Mouse (Mus musculus) limb, embryonic 15.5 days (tissue): ENCODE results near the gene Lama5. TPM values are rescaled to one million over a fixed set of nuclear protein-coding genes. Genes with fewer than 3 reads are reported as not detected.
A peak's percentile ranks its signal among the peaks of the same experiment; 100 is the strongest.

ENCODE experiments used
- ATAC-seq: fragments of 200-750 bp; cut with Nextera tagmentation; 2 replicates; pipeline ENCODE4 v1.8.0; 2017; ENCODE audit warnings: low read depth, moderate TSS enrichment; ENCODE audit not compliant: insufficient number of reproducible peaks, low FRiP score, low TSS enrichment
- H3K27ac ChIP-seq: fragments of 300-500 bp; sonication (generic); 2 replicates; pipeline ENCODE4 v1.5.1; 2015; ENCODE audit warnings: moderate library complexity, mild to moderate bottlenecking, inconsistent platforms
- H3K27me3 ChIP-seq: fragments of 300-500 bp; sonication (generic); 2 replicates; pipeline ENCODE4 v1.6.1; 2015; ENCODE audit warnings: inconsistent platforms
- H3K36me3 ChIP-seq: fragments of 300-500 bp; sonication (generic); 2 replicates; pipeline ENCODE4 v1.6.1; 2015; ENCODE audit warnings: inconsistent platforms
- H3K4me1 ChIP-seq: fragments of 300-500 bp; sonication (generic); 2 replicates; pipeline ENCODE4 v1.6.1; 2015; ENCODE audit warnings: inconsistent platforms
- H3K4me2 ChIP-seq: fragments of 300-500 bp; sonication (generic); 2 replicates; pipeline ENCODE4 v1.6.1; 2015; ENCODE audit warnings: mild to moderate bottlenecking, inconsistent platforms
- H3K4me3 ChIP-seq: fragments of 300-500 bp; sonication (generic); 2 replicates; pipeline ENCODE4 v1.5.1; 2015; ENCODE audit warnings: mild to moderate bottlenecking, inconsistent platforms
- H3K9ac ChIP-seq: fragments of 300-500 bp; sonication (generic); 2 replicates; pipeline ENCODE4 v1.6.1; 2015; ENCODE audit warnings: inconsistent platforms
- H3K9me3 ChIP-seq: fragments of 300-500 bp; sonication (generic); 2 replicates; pipeline ENCODE4 v1.6.1; 2016; ENCODE audit warnings: inconsistent platforms
- WGBS: fragments of 180-500 bp; shearing (Covaris S2); methylation state at CpG from one replicate; pipeline ENCODE4 v1.1.7; 2015; 5-methylcytosine and 5-hydroxymethylcytosine counted together
- polyA plus RNA-seq: library from polyadenylated mRNA; unstranded; fragments of >200 nt; fragmentation: Nextera tagmentation; extraction: Ambion mirVana; gene quantifications from 2 replicates; pipeline ENCODE4 v1.2.1, GENCODE M21; 2015

Gene Lama5
- polyA plus RNA-seq, 1 experiment from 2014 or later = 25.9 TPM

DNA sequence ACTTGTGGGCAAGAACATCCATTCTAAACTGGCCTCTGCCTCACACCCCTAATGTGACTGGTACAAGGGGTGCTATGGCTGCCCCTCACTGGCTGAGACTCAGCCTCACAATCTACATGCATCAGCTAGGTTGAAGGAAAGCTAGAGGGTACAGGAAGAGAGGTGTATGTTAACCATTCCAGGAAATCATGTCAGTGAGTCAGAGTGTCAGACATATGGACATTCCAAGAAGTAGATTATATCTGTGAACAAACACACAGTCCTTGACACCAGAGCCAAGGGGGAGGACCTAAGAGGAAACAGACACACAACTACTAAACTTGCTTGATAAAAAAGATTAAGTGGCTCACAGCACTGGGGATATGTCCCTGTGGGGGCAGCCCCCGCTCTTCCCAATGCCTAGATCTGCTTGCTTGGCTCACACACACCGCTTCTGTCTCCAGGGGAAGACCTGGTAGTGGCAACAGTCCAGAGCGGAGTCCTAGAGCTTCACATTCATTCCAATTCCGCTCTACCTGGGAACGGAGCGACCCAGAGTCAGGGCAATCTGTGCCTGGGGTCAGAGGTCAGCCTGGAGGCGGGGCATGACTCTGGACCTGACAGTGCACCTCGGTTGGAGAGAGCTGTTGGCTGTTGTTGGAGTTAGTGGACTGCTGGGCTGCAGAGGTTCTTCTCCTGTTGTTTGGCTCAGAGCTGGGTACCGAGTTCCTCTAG, 23.4 kb upstream of the Lama5 start:
- no peak for ATAC-seq
- Histone ChIP-seq H3K4me1 (no peaks in the 10 kb centered on the region), H3K36me3 (no peaks in the 10 kb centered on the region), H3K9ac (no peak overlapping the region), H3K4me2 (no peak overlapping the region), H3K4me3 (no peak overlapping the region), H3K9me3 (no peaks in the 10 kb centered on the region), H3K27ac (no peak overlapping the region), H3K27me3 (no peaks in the 10 kb centered on the region)
- 66% methylated on average over 9 of the region's 9 CpGs for whole genome bisulfite sequencing

DNA sequence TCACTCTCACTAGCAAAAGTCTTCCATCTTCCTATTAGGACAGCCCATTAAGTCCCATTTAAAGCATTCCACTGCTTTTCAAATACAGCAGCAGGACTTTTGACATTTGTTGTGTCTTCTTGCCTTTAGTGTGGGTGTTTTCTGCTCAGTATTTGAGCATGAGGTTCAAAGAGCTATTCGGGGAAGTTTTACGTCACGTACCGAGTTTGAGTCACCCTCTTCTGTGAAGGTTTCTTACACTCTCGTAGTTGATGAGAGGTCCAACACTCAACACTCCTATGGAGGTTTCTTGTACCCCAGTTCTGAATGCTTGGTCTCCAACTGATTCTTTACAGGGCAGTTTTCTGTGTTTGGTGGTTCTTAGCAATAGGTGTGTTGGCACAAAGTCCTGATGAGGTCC, 22.3 kb upstream of the Lama5 start:
- Histone ChIP-seq H3K27me3 (no peaks in the 10 kb centered on the region), H3K27ac (no peak overlapping the region), H3K4me3 (no peak overlapping the region), H3K9ac (no peak overlapping the region), H3K36me3 (no peaks in the 10 kb centered on the region), H3K4me2 (no peak overlapping the region), H3K9me3 (no peaks in the 10 kb centered on the region), H3K4me1 (no peaks in the 10 kb centered on the region)
- ATAC-seq = no peak
- 85% methylated on average over 5 of the region's 5 CpGs for WGBS

DNA sequence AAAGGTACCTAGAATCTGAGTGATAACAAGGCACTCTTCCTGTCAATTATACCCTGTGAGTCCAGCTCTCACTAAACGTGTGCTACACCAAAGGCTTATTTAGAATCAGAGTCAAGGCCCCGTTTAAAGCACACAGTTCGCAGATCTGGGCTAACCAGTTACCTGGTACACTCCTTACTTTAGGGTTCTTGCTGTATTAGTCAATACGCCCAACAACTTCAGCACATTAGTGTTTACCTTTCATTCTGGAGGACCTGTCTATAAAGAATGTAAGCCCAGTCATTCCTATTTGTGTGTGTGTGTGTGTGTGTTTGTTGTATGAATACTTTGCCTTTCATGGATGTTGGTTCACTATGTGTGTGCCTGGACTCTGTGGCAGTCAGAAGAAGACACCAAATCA, 17.4 kb upstream of the Lama5 start:
- H3K4me1 ChIP-seq = no peaks in the 10 kb centered on the region
- ATAC-seq = no peak
- H3K36me3 ChIP-seq = no peaks in the 10 kb centered on the region
- 82% methylated on average over 4 of the region's 4 CpGs for WGBS
- no peak overlapping the region for H3K4me2 ChIP-seq
- H3K27ac ChIP-seq = no peak overlapping the region
- H3K9me3 ChIP-seq = no peaks in the 10 kb centered on the region
- no peak overlapping the region for H3K4me3 ChIP-seq
- no peaks in the 10 kb centered on the region for H3K27me3 ChIP-seq
- no peak overlapping the region for H3K9ac ChIP-seq

DNA sequence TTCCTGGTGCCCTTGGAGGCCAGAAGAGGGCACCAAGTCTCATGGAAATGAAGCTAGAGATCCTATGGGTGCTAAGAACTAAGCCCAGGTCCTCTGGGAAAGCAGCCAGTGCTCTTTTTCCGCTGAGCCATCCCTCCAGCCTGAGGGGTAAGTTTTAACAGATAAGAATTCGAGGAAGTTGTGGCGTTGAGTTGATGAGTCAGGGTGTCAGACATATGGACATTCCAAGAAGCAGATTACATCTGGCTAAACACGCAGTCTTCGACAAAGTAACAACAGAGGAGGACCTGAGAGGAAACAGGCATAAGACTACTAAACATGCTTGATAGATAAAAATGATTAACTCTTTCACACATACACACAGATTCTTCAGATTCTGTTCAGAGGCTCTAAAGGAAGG, 12.9 kb upstream of the Lama5 start:
- no peak for ATAC-seq
- peaks cover 23% of the 10 kb centered on the region for H3K4me1 ChIP-seq
- no peak overlapping the region for H3K4me3 ChIP-seq
- 59% methylated on average over 5 of the region's 5 CpGs for WGBS
- no peak overlapping the region for H3K4me2 ChIP-seq
- H3K9ac ChIP-seq = no peak overlapping the region
- no peaks in the 10 kb centered on the region for H3K27me3 ChIP-seq
- no peak overlapping the region for H3K27ac ChIP-seq
- no peaks in the 10 kb centered on the region for H3K36me3 ChIP-seq
- H3K9me3 ChIP-seq = no peaks in the 10 kb centered on the region

DNA sequence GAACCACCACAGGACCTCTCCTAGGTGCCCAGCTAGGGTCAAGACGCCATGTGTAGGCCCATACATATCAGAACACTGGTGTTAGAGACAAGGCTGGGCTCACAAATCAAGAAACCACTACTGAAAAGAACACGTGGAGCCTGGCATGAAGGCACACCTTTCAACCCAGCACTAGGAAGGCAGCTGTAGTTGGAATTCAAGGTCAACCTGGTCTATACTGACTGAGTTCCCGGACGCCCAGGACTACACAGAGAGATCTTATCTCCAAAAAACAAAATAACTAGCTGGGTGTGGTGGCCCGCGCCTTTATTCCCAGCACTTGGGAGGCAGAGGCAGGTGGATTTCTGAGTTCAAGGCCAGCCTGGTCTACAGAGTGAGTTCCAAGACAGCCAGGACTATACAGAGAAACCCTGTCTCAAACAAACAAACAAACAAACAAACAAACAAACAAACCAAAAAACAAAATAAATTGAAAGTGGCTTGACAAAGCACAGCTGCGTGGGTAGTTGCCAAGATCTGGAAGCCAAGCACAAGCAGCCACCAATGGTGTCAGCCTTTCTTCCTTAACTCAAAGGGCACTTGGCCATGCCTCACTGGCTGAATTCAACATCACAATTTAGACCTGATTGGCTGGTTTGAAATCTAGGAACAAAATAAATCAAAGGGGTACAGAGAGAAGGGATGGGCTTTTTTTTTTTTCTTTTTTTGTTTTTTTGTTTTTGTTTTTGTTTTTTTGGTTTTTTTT, 12.1 kb upstream of the Lama5 start:
- Histone ChIP-seq H3K4me3 (no peak overlapping the region), H3K27ac (no peak overlapping the region), H3K27me3 (no peaks in the 10 kb centered on the region), H3K36me3 (no peaks in the 10 kb centered on the region), H3K9me3 (no peaks in the 10 kb centered on the region), H3K9ac (no peak overlapping the region), H3K4me1 (peaks cover 27% of the 10 kb centered on the region), H3K4me2 (no peak overlapping the region)
- 79% methylated on average over 7 of the region's 7 CpGs for WGBS
- ATAC-seq = no peak

DNA sequence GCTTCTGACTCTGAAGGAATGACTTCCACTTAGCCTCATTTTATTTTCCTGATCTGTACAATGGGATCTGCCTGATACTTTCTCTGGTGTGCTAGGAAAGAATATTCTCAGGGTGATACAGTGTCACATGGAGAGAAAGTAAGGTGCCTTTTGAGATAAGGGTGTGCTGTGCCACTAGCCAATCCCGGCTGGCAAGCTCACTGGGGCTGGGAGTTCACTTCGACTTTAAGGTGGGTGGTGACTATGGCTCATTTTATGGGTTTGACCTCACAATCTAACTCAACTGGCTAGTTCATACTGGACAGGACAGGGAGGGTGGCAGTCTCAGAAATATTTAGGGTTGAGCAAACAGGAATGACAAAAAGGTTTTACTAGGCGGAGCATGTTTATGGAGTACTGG, 11.3 kb upstream of the Lama5 start:
- Histone ChIP-seq H3K27ac (no peak overlapping the region), H3K9ac (no peak overlapping the region), H3K4me2 (no peak overlapping the region), H3K27me3 (no peaks in the 10 kb centered on the region), H3K4me1 (peaks cover 27% of the 10 kb centered on the region), H3K36me3 (no peaks in the 10 kb centered on the region), H3K9me3 (no peaks in the 10 kb centered on the region), H3K4me3 (no peak overlapping the region)
- ATAC-seq = no peak
- WGBS = 67% methylated on average over 3 of the region's 3 CpGs

DNA sequence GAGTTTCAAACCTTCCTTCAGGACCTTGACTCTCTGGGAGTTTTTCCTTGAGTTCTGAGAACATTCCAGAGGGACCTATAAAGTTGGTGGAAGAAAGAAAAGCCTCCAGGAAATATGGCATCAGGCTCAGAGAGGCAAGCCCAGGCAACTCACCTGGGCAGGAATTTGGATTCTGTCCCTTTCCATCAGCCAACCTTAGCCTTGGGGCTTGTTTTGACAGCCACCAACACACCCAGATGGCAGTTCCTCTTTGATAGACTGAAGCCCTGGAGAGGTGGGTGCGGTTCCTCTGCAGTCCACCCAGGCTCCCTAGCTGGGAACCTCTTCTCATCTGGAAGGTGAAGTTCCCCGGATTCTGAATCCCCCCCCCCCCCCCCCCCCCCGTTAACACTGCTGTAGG, 10.8 kb upstream of the Lama5 start:
- WGBS = 48% methylated on average over 2 of the region's 3 CpGs
- H3K4me2 ChIP-seq = no peak overlapping the region

DNA sequence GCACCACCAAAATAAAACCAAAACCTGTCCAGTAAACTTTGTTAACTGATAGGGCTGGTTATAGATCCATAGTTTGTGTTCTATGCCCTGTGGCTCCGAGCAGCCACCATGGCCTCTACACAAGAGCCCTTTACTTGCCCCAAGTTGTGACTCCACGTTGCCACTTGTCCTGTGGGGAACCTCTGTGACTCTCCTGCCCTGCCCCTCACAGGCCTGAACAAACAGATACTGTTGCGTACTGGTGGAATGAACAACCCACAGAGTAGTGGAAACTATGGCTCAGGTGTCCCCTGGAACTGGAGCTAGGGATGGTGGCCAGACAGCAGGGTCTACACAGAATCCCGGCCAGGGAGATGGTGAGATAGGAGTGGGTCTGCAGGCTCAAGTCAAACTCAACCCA, 10.1 kb upstream of the Lama5 start:
- no peaks in the 10 kb centered on the region for H3K27me3 ChIP-seq
- no peaks in the 10 kb centered on the region for H3K36me3 ChIP-seq
- no peak overlapping the region for H3K4me2 ChIP-seq
- no peak overlapping the region for H3K9ac ChIP-seq
- no peak for ATAC-seq
- peaks cover 27% of the 10 kb centered on the region for H3K4me1 ChIP-seq
- peak overlapping the region; percentile 77 for H3K27ac ChIP-seq
- H3K9me3 ChIP-seq = no peaks in the 10 kb centered on the region
- 75% methylated on average over 4 of the region's 4 CpGs for WGBS
- no peak overlapping the region for H3K4me3 ChIP-seq

More for the DNA sequence above, 10.8 kb upstream of the Lama5 start:
- peaks cover 27% of the 10 kb centered on the region for H3K4me1 ChIP-seq
- H3K27me3 ChIP-seq = no peaks in the 10 kb centered on the region
- ATAC-seq = no peak
- no peak overlapping the region for H3K4me3 ChIP-seq
- H3K9me3 ChIP-seq = no peaks in the 10 kb centered on the region
- H3K27ac ChIP-seq = peak overlapping the region; percentile 77
- no peaks in the 10 kb centered on the region for H3K36me3 ChIP-seq
- H3K9ac ChIP-seq = no peak overlapping the region

DNA sequence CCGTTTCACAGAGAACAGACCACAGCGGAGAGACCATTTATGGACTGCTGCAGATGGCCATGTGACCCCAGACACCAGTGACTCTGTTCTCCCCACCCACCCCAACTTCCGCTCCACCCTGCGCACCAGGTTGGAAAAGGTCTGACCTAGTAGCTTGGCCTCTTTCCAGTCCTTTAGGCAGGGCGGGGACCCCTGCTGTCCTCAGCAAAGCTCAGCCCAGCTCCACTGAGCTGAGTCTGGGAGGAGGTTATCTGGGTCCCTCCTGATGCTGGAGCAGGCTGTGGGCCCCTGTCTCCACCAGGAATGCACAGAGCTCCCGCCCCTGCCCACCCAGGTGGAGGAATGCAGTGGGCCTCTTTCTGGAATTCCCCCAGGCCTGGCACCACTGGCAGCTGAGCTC, 9.3 kb upstream of the Lama5 start:
- no peak overlapping the region for H3K4me2 ChIP-seq
- no peaks in the 10 kb centered on the region for H3K27me3 ChIP-seq
- peak; percentile 60; the same call in 1 of the 2 replicates for ATAC-seq
- no peaks in the 10 kb centered on the region for H3K9me3 ChIP-seq
- H3K4me1 ChIP-seq = peaks cover 27% of the 10 kb centered on the region
- peak overlapping the region; percentile 77 for H3K27ac ChIP-seq
- 31% methylated on average over 6 of the region's 6 CpGs for WGBS
- no peak overlapping the region for H3K9ac ChIP-seq
- H3K4me3 ChIP-seq = no peak overlapping the region
- H3K36me3 ChIP-seq = no peaks in the 10 kb centered on the region

DNA sequence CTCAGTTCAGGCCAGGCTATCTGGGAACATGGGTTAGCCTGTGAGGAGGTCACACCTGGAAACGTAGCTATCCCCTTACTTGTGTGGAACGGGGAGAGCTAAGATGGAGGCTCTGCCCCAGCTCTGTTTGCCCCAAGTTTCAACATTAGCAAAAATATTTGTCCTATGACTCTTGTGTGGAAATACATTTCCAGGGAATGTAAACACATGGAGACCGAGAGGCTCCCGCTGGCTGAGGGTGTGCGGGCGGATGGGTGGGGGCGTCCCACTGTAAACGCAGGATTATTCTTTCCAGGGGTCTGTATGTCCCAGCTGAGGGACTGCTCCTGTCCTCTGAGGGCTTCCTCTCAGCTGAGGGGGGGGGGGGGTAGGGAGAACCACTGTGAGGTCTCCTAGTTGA, 8.7 kb upstream of the Lama5 start:
- H3K4me3 ChIP-seq = no peak overlapping the region
- H3K4me2 ChIP-seq = no peak overlapping the region
- H3K9me3 ChIP-seq = no peaks in the 10 kb centered on the region
- H3K36me3 ChIP-seq = no peaks in the 10 kb centered on the region
- H3K4me1 ChIP-seq = peaks cover 27% of the 10 kb centered on the region
- peak overlapping the region; percentile 77 for H3K27ac ChIP-seq
- ATAC-seq = no peak
- no peaks in the 10 kb centered on the region for H3K27me3 ChIP-seq
- no peak overlapping the region for H3K9ac ChIP-seq
- WGBS = 82% methylated on average over 8 of the region's 8 CpGs

DNA sequence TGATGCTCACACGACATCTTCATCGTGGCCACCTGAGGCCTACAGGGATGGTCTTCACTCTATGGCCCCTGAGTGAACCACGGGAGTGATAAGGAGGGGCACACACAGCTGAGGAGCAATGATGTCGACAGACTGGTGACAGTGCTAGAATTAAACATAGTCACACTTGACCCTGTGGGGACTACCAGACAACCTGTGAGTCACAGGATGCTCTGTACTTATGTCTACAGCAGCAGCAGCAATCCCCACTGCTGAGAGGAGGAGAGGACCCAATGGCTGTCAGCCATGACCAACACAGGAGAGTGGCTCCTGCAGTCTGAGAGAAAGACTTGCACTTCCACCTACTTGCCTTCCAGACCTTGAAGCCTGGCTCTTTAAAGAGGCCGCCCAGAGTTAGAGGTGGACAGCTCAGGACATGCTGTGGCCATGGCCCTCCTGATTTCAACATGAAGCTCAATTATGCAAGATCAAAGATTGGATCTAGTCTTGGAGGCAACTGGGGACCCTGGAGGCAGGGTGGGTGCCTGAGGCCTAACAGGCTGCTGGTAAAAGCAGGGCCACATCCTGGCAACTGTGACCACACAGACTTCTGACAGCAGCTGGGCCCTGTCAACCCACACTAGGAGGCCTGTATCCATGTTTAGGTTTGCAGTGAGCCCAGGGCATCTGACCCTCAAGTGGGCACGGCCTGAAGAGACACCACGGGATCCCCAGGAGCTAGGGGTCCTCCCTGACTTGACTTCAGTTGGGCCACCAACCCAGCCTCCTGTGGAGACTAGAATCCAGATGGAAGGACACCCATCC, 7.6 kb upstream of the Lama5 start:
- ATAC-seq = no peak
- Histone ChIP-seq H3K9me3 (no peaks in the 10 kb centered on the region), H3K4me1 (peaks cover 35% of the 10 kb centered on the region), H3K27ac (no peak overlapping the region), H3K9ac (no peak overlapping the region), H3K4me2 (no peak overlapping the region), H3K4me3 (no peak overlapping the region), H3K36me3 (no peaks in the 10 kb centered on the region), H3K27me3 (no peaks in the 10 kb centered on the region)
- WGBS = 83% methylated on average over 7 of the region's 7 CpGs

DNA sequence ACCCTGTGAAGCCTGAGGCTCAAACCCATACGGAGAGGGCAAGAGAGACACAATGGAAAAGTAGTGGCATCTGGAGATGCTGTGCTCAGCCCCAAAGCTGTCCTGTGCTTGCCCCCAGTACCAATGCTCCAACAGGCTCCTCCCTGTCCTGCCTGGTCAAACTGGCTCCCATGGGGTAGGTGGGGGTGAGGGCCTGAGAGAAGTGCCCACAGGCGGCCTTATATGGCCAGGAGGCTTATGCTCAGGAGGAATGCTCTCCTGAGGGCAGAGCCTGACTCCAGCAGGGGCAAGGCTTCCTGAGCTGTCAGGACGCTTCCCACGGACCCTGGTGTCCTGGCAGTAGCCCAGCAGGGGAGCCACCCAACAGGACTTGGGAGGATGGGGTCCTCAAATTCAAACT, 4.8 kb upstream of the Lama5 start:
- Histone ChIP-seq H3K9me3 (no peaks in the 10 kb centered on the region), H3K4me3 (no peak overlapping the region), H3K4me2 (no peak overlapping the region), H3K36me3 (no peaks in the 10 kb centered on the region), H3K9ac (no peak overlapping the region), H3K27me3 (peaks cover 8% of the 10 kb centered on the region), H3K27ac (no peak overlapping the region), H3K4me1 (peaks cover 51% of the 10 kb centered on the region)
- no peak for ATAC-seq
- 63% methylated on average over 4 of the region's 4 CpGs for WGBS
